Mouse (Mus musculus) midbrain, embryonic 16.5 days (tissue): ENCODE measurements around the gene Timm50. TPM values are rescaled to one million over a fixed set of nuclear protein-coding genes. Genes with fewer than 3 reads are reported as not detected.

ENCODE experiments used
- ATAC-seq: fragments of 200-750 bp; cut with Nextera tagmentation; 2 replicates; pipeline ENCODE4 v1.8.0; 2017; ENCODE audit warnings: moderate TSS enrichment
- H3K27ac ChIP-seq: fragments of 300-500 bp; sonication (generic); 2 replicates; pipeline ENCODE4 v1.5.1; 2014; ENCODE audit warnings: mild to moderate bottlenecking, low read length, mixed read lengths
- H3K27me3 ChIP-seq: fragments of 300-500 bp; sonication (generic); 2 replicates; pipeline ENCODE4 v1.6.1; 2014; ENCODE audit warnings: low read depth, low read length, mixed read lengths; ENCODE audit not compliant: control insufficient read depth, insufficient read depth
- H3K36me3 ChIP-seq: fragments of 300-500 bp; sonication (generic); 2 replicates; pipeline ENCODE4 v1.6.1; 2014; ENCODE audit warnings: mild to moderate bottlenecking, low read length, moderate library complexity, mixed read lengths; ENCODE audit not compliant: control insufficient read depth, insufficient read depth
- H3K4me1 ChIP-seq: fragments of 300-500 bp; sonication (generic); 2 replicates; pipeline ENCODE4 v1.6.1; 2014; ENCODE audit warnings: mild to moderate bottlenecking, low read length, mixed read lengths; ENCODE audit not compliant: control insufficient read depth, insufficient read depth
- H3K4me2 ChIP-seq: fragments of 300-500 bp; sonication (generic); 2 replicates; pipeline ENCODE4 v1.6.1; 2014; ENCODE audit warnings: mild to moderate bottlenecking, low read length, mixed read lengths
- H3K4me3 ChIP-seq: fragments of 300-500 bp; sonication (generic); 2 replicates; pipeline ENCODE4 v1.5.1; 2014; ENCODE audit warnings: low read depth, mild to moderate bottlenecking, low read length, moderate library complexity, mixed read lengths
- H3K9ac ChIP-seq: fragments of 300-500 bp; sonication (generic); 2 replicates; pipeline ENCODE4 v1.6.1; 2014; ENCODE audit warnings: low read depth, low read length, mixed read lengths
- H3K9me3 ChIP-seq: fragments of 300-500 bp; sonication (generic); replicated peaks from 2 replicates; pipeline ENCODE4 v1.6.1; 2014; ENCODE audit warnings: mild to moderate bottlenecking, low read length, mixed read lengths; ENCODE audit not compliant: control insufficient read depth, poor library complexity, severe bottlenecking
- WGBS: fragments of 180-500 bp; shearing (Covaris S2); extraction: QIAGEN DNeasy Blood & Tissue Kit; methylation state at CpG from one replicate; pipeline ENCODE4 v1.1.7; 2014; 5-methylcytosine and 5-hydroxymethylcytosine counted together
- polyA plus RNA-seq: library from polyadenylated mRNA; unstranded; fragments of >200 nt; fragmentation: Nextera tagmentation; extraction: Ambion mirVana; gene quantifications from 2 replicates; pipeline ENCODE4 v1.2.1, GENCODE M21; 2015

Timm50 gene
- polyA plus RNA-seq, 1 experiment from 2014 or later, result 123 TPM

DNA sequence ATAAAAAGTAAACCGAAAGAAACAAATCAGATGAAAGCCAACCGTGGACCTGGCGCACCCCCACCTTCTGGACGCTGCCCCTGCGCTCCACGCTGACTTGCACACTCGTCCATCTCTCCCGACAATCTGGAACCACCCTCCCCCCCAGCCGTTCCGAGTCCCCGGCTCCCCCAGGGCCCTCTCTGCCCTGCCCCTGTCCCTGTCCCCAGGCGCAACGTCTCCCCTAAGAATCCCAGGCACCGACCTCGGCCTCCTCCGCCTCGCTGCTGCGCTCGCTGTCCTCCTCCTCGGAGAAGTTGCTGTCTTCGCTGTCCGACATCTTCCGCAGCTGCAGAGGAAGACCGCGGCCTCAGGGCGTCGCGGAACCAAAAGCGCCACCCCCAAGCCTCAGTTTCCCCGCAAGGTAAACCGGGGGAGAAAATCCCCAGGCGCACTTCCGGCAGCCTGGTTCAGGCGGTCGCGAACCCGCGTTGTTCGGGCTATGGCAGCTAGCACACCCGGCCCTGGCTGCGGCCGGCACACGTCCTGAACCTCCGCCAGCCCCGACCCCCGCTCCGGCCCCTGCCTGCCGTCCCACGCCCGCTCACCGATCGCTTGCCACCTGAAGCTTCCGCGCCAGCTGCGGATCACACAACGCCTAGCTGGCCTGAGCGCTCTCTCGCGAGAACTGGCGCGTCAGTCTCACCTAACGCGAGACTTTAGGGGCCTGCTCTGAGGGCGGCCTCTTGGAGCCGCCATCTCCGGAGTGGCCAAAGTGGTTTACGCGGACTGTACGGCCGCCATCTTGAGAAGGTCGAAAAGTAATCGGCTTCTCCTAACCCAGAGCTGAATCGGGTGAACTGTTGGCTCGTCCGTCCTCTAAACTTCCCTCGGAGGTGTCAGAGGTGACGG lies 26.5 kb upstream of the Timm50 start, which contains the start of gene Supt5:
Supt5 (minus strand) TSS at position 639 of the 891 bp plus-strand sequence.
- peak; percentile 99 for ATAC-seq
- H3K27ac ChIP-seq, result peak within 1 kb of the TSS; percentile 90
- H3K9ac ChIP-seq, result peak within 1 kb of the TSS; percentile 96
- H3K36me3 ChIP-seq, result no peaks in the 10 kb centered on the region
- no peaks in the 10 kb centered on the region for H3K27me3 ChIP-seq
- H3K4me1 ChIP-seq, result peaks cover 21% of the 10 kb centered on the region
- WGBS, result under 1% methylated on average over 77 of the region's 77 CpGs
- H3K4me3 ChIP-seq, result peak within 1 kb of the TSS; percentile 97
- no peaks in the 10 kb centered on the region for H3K9me3 ChIP-seq
- H3K4me2 ChIP-seq, result peak within 1 kb of the TSS; percentile 71

DNA sequence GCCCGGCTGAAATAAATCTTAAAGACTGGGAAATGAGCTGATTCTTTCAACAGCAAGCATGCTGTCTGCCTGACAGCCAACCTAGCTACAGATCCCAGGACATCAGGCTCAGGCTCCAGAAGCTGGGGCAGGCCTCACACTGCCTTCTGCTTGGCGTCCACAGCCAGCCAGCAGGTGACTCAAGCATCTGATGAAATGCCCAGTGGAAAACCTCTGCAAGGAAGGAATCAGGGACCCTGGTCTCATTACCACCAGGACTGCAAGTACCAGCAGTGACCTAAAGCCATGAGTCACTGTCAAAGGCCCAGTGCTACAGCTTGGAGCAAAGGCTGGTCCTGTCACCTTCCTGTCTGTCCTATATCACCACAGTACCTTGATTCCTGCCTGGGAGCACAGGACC lies 23.6 kb upstream of the Timm50 start:
- H3K27me3 ChIP-seq, result no peaks in the 10 kb centered on the region
- no peak for ATAC-seq
- no peak overlapping the region for H3K4me2 ChIP-seq
- no peak overlapping the region for H3K4me3 ChIP-seq
- peaks cover 21% of the 10 kb centered on the region for H3K4me1 ChIP-seq
- no peaks in the 10 kb centered on the region for H3K9me3 ChIP-seq
- H3K27ac ChIP-seq, result no peak overlapping the region
- no peak overlapping the region for H3K9ac ChIP-seq
- H3K36me3 ChIP-seq, result peaks cover 3% of the 10 kb centered on the region; the same call in 1 of the 2 replicates
- WGBS, result 93% methylated on average over 2 of the region's 2 CpGs

DNA sequence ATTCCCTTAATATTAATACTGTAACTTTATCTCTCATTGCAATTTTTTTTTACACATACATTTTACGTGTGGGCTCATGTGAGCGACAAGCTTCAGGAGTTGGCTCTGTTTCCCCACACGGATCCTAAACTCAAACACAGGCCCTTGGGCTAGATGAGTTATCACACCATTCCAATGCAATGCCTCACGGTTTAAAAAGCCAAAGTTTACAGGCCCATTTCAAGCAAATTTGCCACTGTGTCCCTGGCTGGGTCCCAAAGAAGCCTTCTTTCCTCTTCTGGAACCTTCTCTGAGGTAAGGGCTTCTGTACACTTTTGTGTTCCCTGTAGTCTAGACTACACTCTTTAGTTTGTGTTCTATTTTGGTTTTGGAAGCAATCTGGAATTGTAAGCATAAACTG lies 22.7 kb upstream of the Timm50 start:
- no peaks in the 10 kb centered on the region for H3K9me3 ChIP-seq
- 92% methylated on average over 4 of the region's 4 CpGs for WGBS

DNA sequence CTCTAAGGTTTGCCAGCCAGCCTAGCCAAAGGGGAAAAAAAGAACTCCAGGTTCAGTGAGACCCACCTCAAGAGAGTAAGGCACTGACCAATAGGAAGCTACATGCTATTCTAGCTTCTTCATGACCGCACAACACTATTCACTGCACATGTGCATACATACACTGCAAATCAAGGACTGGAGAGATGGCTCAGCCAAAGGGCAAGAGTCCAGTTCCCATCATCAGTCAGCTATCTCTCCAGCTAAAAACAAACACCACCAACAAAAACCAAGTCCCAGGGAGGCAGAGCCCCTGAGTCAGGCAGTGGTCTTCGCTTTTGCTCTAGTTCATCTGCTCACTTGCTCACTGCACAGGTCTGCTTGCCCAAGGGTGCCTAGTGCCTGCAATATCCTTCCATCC lies 16.4 kb upstream of the Timm50 start:
- no peak overlapping the region for H3K9ac ChIP-seq
- H3K36me3 ChIP-seq, result peaks cover 43% of the 10 kb centered on the region
- H3K27ac ChIP-seq, result no peak overlapping the region
- H3K27me3 ChIP-seq, result no peaks in the 10 kb centered on the region
- no peaks in the 10 kb centered on the region for H3K4me1 ChIP-seq
- H3K4me2 ChIP-seq, result no peak overlapping the region
- WGBS, result 95% methylated on average over 2 of the region's 2 CpGs
- no peak for ATAC-seq
- H3K9me3 ChIP-seq, result no peaks in the 10 kb centered on the region
- H3K4me3 ChIP-seq, result no peak overlapping the region

More for the DNA sequence above, 22.7 kb upstream of the Timm50 start:
- no peak overlapping the region for H3K4me2 ChIP-seq
- H3K36me3 ChIP-seq, result peaks cover 11% of the 10 kb centered on the region; the same call in 1 of the 2 replicates
- no peak overlapping the region for H3K4me3 ChIP-seq
- H3K27me3 ChIP-seq, result no peaks in the 10 kb centered on the region
- no peak overlapping the region for H3K27ac ChIP-seq
- no peak for ATAC-seq
- H3K9ac ChIP-seq, result no peak overlapping the region
- H3K4me1 ChIP-seq, result peaks cover 21% of the 10 kb centered on the region

DNA sequence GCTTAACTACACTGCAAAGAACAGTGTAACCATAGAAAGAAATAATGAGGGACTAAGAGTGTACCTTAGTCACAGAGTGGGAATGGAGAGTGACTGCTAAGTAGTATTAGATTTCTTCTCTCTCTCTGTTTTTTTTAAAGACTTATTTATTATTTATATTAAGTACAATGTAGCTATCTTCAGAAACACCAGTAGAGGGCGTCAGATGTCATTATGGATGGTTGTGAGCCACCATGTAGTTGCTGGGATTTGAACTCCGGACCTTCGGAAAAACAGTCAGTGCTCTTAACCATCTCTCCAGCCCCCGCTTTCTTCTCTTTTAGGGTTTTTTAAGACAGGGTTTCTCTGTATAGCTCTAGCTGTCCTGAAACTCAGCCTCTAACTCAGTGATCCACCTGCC lies 14.6 kb upstream of the Timm50 start:
- Histone ChIP-seq H3K27me3 (no peaks in the 10 kb centered on the region), H3K9me3 (no peaks in the 10 kb centered on the region), H3K4me3 (no peak overlapping the region), H3K27ac (no peak overlapping the region), H3K9ac (no peak overlapping the region), H3K36me3 (peaks cover 58% of the 10 kb centered on the region), H3K4me1 (no peaks in the 10 kb centered on the region), H3K4me2 (no peak overlapping the region)
- 86% methylated on average over 4 of the region's 4 CpGs for WGBS
- no peak for ATAC-seq

DNA sequence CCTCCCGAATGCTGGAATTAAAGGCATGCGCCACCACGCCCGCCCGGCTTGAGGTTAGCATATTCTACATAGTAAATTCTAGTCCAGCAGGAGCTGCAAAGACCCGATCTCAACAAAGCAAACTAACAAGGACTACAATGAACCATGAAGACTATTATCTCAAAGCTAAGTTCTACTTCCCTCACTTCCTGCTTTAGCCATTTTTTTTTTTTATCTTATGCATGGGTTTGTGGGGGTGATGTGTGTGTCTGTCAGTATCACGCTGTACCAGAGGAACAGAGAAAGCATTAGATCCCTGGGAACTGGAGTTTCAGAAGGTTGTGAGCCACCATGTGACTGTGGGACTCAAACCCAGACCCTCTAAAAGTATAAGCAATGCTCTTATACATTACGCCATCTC lies 13.4 kb upstream of the Timm50 start:
- Histone ChIP-seq H3K27me3 (no peaks in the 10 kb centered on the region), H3K9me3 (no peaks in the 10 kb centered on the region), H3K4me2 (no peak overlapping the region), H3K4me3 (no peak overlapping the region), H3K36me3 (peaks cover 61% of the 10 kb centered on the region), H3K27ac (no peak overlapping the region), H3K9ac (no peak overlapping the region), H3K4me1 (no peaks in the 10 kb centered on the region)
- no peak for ATAC-seq
- 97% methylated on average over 8 of the region's 8 CpGs for WGBS

DNA sequence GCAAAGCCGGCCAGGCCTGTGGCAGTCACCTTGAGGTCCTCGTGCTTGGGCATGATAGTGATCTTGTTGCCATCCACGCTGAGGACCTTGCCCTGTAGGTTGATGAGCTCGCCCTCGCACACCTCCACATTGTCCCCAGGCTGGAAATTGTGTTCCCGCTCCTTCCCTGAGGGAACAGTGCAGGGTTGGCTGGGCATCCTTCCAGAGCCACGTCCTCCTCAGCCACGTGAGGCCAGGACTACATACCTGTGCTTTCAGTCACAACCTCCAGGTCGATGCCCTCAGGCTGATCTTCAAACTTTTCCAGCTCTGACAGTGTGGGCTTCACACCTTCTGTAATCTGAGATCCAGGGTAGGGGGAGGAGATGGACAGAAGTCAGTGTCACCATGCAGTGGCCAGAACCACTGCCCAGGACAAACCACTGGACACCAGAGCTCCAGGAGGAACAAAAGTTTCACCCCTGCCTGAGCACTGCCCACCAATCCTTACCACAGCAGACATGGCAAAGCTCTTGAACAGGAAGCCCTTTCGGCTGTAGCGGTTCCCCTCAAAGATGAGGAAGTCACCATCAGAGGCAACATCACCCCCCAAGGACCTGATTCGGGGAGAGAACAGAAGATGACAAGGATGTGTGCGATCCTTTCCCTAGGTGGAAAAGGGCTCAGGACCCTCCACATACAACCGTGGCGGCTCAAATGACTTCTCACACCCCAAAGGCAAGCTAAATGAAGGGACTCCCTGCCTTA lies 10.3 kb upstream of the Timm50 start:
- Histone ChIP-seq H3K4me1 (no peaks in the 10 kb centered on the region), H3K27ac (no peak overlapping the region), H3K9me3 (no peaks in the 10 kb centered on the region), H3K36me3 (peaks cover 77% of the 10 kb centered on the region), H3K4me2 (no peak overlapping the region), H3K4me3 (no peak overlapping the region), H3K27me3 (no peaks in the 10 kb centered on the region), H3K9ac (no peak overlapping the region)
- ATAC-seq, result no peak
- 96% methylated on average over 15 of the region's 15 CpGs for WGBS

DNA sequence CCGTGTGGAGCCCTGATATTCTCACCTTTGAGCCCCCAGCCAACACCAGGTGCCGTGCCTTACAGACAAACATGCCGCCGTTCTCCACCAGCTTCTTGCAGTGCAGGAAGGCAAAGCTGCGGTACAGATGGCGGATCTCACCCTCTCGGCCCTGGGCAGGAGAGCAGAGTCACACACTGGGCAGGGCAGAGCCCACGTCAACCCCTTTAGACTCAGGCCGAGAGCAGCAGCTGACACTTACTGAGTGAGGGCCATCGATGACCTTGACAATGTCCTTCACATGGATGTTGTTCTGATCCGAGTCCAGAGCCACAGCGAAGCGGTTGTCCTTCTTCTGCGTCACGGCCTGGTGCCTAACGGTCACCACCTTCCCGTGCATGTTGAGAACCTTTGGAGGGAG lies 6.8 kb upstream of the Timm50 start:
- H3K36me3 ChIP-seq, result peaks cover 80% of the 10 kb centered on the region
- no peak overlapping the region for H3K4me3 ChIP-seq
- no peaks in the 10 kb centered on the region for H3K9me3 ChIP-seq
- H3K27ac ChIP-seq, result no peak overlapping the region
- no peak for ATAC-seq
- no peak overlapping the region for H3K4me2 ChIP-seq
- no peaks in the 10 kb centered on the region for H3K27me3 ChIP-seq
- H3K9ac ChIP-seq, result no peak overlapping the region
- WGBS, result 95% methylated on average over 17 of the region's 17 CpGs
- H3K4me1 ChIP-seq, result no peaks in the 10 kb centered on the region

DNA sequence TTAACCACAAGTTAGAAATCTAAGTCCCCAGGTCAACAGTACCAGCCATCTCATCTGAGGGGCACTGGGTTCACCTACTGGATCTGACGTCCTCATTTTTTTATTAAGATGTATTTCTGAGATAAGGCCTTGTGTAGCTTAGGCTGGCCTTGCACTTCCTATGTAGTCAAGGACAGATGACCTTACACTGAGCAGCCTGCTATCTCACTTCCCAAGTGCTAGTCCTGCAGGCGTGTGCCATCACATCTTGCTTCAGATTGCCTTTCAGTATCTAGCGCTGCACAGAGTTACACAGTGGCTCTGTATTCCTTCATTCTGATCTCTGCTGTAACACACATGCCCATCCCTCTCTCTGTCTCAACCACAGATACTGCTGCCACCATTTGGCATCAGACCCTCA lies 6.2 kb upstream of the Timm50 start:
- H3K9ac ChIP-seq, result no peak overlapping the region
- no peaks in the 10 kb centered on the region for H3K4me1 ChIP-seq
- H3K36me3 ChIP-seq, result peaks cover 73% of the 10 kb centered on the region
- no peak overlapping the region for H3K4me2 ChIP-seq
- no peaks in the 10 kb centered on the region for H3K9me3 ChIP-seq
- 89% methylated on average over 3 of the region's 3 CpGs for WGBS
- H3K27ac ChIP-seq, result no peak overlapping the region
- H3K4me3 ChIP-seq, result no peak overlapping the region
- H3K27me3 ChIP-seq, result no peaks in the 10 kb centered on the region
- no peak for ATAC-seq
